18 mouse cellular contexts compared by ENCODE assay signal in genomic region chr3:144091231-144091630, GRCm38 (mm10).
"Had no signal": no experiment of that assay in that cellular context is flagged by ENCODE, and none has a peak within 500 bp of the region (broad histone marks: within the 10 kb centered on the region; RNA-seq: fewer than 3 reads in every experiment).

No protein-coding gene starts in this region.

- H3K4me3 ChIP-seq: lung, embryonic 15.5 days; megakaryocyte, embryonic 14.5 days; midbrain, embryonic 13.5 days; midbrain, embryonic 15.5 days; neural tube, embryonic 12.5 days; stomach, embryonic 15.5 days had no signal

- H3K4me2 ChIP-seq: lung, embryonic 15.5 days; midbrain, embryonic 11.5 days; midbrain, embryonic 13.5 days; midbrain, embryonic 15.5 days; neural tube, embryonic 12.5 days; stomach, embryonic 15.5 days had no signal

- H3K27ac ChIP-seq: lung, embryonic 15.5 days; macrophage; midbrain, embryonic 13.5 days; midbrain, embryonic 15.5 days; neural tube, embryonic 12.5 days; stomach, embryonic 15.5 days; stomach, postnatal 0 days had no signal

- H3K9me3 ChIP-seq: lung, embryonic 15.5 days; midbrain, embryonic 13.5 days; midbrain, embryonic 15.5 days; neural tube, embryonic 12.5 days; stomach, embryonic 15.5 days had no signal

- H3K27me3 ChIP-seq: lung, embryonic 15.5 days; megakaryocyte, embryonic 14.5 days; midbrain, embryonic 13.5 days; midbrain, embryonic 15.5 days; neural tube, embryonic 12.5 days; stomach, embryonic 15.5 days had no signal

- DNase-seq: liver, postnatal 0 days; lung, adult 2 months; lung, postnatal 14 days; lung, postnatal 36 days; right cerebral cortex, postnatal 14 days; thymus, adult 18-20 months; thymus, postnatal 14 days; thymus, postnatal 36 days had no signal

- H3K4me1 ChIP-seq: lung, embryonic 15.5 days; megakaryocyte, embryonic 14.5 days; midbrain, embryonic 13.5 days; midbrain, embryonic 15.5 days; neural tube, embryonic 12.5 days had no signal

- H3K36me3 ChIP-seq: lung, embryonic 15.5 days; midbrain, embryonic 13.5 days; midbrain, embryonic 15.5 days; neural tube, embryonic 12.5 days; stomach, embryonic 15.5 days had no signal

- ATAC-seq: liver, postnatal 0 days; lung, postnatal 0 days; midbrain, embryonic 13.5 days; midbrain, embryonic 15.5 days had no signal

- H3K9ac ChIP-seq: liver, postnatal 0 days; lung, embryonic 15.5 days; midbrain, embryonic 13.5 days; midbrain, embryonic 15.5 days; neural tube, embryonic 12.5 days; stomach, embryonic 15.5 days had no signal
